Mouse (Mus musculus): Measurements from ENCODE around the gene Tab1.

- TF ChIP-seq CTCF (IDR thresholded peaks at IDR 0.05; ENCODE audit: borderline replicate concordance, extremely low read depth, insufficient read depth, insufficient read length) (no peak), POLR2A (IDR thresholded peaks at IDR 0.05; ENCODE audit: borderline replicate concordance, extremely low read depth, insufficient read depth, insufficient read length, poor library complexity, severe bottlenecking) (no peak)
Observed at GRCm38 (mm10) chr15:80152663-80153062, 19.7 kb downstream of the Tab1 start.

Data from brain, embryonic 14.5 days (tissue).